ENCODE assay signal across 8 mouse cellular contexts in genomic region chr12:72847725-72848124, GRCm38 (mm10).
A peak's percentile ranks its signal among the peaks of the same experiment; 100 is the strongest.
DNase-seq lines count a peak whose midpoint lies in the region; ATAC-seq and TF ChIP-seq lines count a peak whose summit lies in the region.

No protein-coding gene starts in this region.

- no peaks in the 10 kb centered on the region for H3K4me1 ChIP-seq in forebrain, embryonic 14.5 days (ENCODE audit: control insufficient read depth, insufficient read depth, low read length)
- no peaks in the 10 kb centered on the region; the same call in 1 of the 2 replicates for H3K4me1 ChIP-seq in forebrain, embryonic 12.5 days
- peaks cover 0 to 4% of the 10 kb centered on the region in 2 experiments; a peak in 2 of 4 replicates for H3K4me1 ChIP-seq in liver, embryonic 14.5 days (replicated peaks; ENCODE audit: control insufficient read depth in 2 of 2, insufficient read depth in 2 of 2, low read length in 1 of 2)
- no peaks in the 10 kb centered on the region for H3K4me1 ChIP-seq in liver, embryonic 11.5 days (replicated peaks; ENCODE audit: control insufficient read depth, insufficient read depth, low read length)

- H3K9me3 ChIP-seq in forebrain, embryonic 14.5 days (replicated peaks; ENCODE audit: control insufficient read depth, low read length): no peaks in the 10 kb centered on the region
- no peaks in the 10 kb centered on the region for H3K9me3 ChIP-seq in forebrain, embryonic 12.5 days
- no peaks in the 10 kb centered on the region for H3K9me3 ChIP-seq in liver, embryonic 14.5 days (ENCODE audit: control insufficient read depth, low read length)
- H3K9me3 ChIP-seq in liver, embryonic 11.5 days (ENCODE audit: control insufficient read depth, low read length): no peaks in the 10 kb centered on the region

- H3K9ac ChIP-seq in forebrain, embryonic 14.5 days (ENCODE audit: low read length): no peak overlapping the region
- no peak overlapping the region for H3K9ac ChIP-seq in forebrain, embryonic 12.5 days
- no peak overlapping the region for H3K9ac ChIP-seq in liver, embryonic 14.5 days (replicated peaks)
- H3K9ac ChIP-seq in liver, embryonic 11.5 days (ENCODE audit: low read depth, low read length): no peak overlapping the region

- H3K4me2 ChIP-seq in forebrain, embryonic 14.5 days (ENCODE audit: low read length): no peak overlapping the region
- H3K4me2 ChIP-seq in forebrain, embryonic 12.5 days: no peak overlapping the region
- H3K4me2 ChIP-seq in liver, embryonic 14.5 days (ENCODE audit: low read depth): no peak overlapping the region
- no peak overlapping the region for H3K4me2 ChIP-seq in liver, embryonic 11.5 days

- DNase-seq in forebrain, embryonic 14.5 days (ENCODE audit: low spot score): peak; percentile 75
- peak in 2 of 3 experiments; percentile 19 to 25 for DNase-seq in liver, embryonic 14.5 days (ENCODE audit: low read depth in 3 of 3, low spot score in 3 of 3)
- DNase-seq in liver, embryonic 11.5 days (ENCODE audit: low spot score): no peak
- peak; percentile 73 for DNase-seq in ZHBTc4 (ENCODE audit: low read depth, low spot score)
- DNase-seq in fibroblast of lung, adult 2 months (ENCODE audit: low read depth): peak; percentile 20
- DNase-seq in gastrocnemius, postnatal 25 days: no peak

- peaks cover 75% of the 10 kb centered on the region for H3K27me3 ChIP-seq in forebrain, embryonic 14.5 days (replicated peaks; ENCODE audit: control insufficient read depth, insufficient read depth, low read length)
- peaks cover 80% of the 10 kb centered on the region for H3K27me3 ChIP-seq in forebrain, embryonic 12.5 days
- no peaks in the 10 kb centered on the region; the same call in 1 of the 2 replicates for H3K27me3 ChIP-seq in liver, embryonic 14.5 days (ENCODE audit: control insufficient read depth, insufficient read depth, low read length)
- H3K27me3 ChIP-seq in liver, embryonic 11.5 days (replicated peaks; ENCODE audit: control insufficient read depth, insufficient read depth, low read length): peaks cover 8% of the 10 kb centered on the region

- H3K4me3 ChIP-seq in forebrain, embryonic 14.5 days (ENCODE audit: low read depth, low read length): no peak overlapping the region
- no peak overlapping the region for H3K4me3 ChIP-seq in forebrain, embryonic 12.5 days (replicated peaks)
- no peak overlapping the region for H3K4me3 ChIP-seq in liver, embryonic 14.5 days (ENCODE audit: insufficient read depth in 1 of 2, low read depth in 2 of 2, low read length in 2 of 2)
- no peak overlapping the region for H3K4me3 ChIP-seq in liver, embryonic 11.5 days (ENCODE audit: low read depth, low read length)

- ATAC-seq in forebrain, embryonic 14.5 days: no peak
- ATAC-seq in forebrain, embryonic 12.5 days (ENCODE audit: low FRiP score): no peak
- ATAC-seq in liver, embryonic 14.5 days (ENCODE audit: insufficient read depth): no peak
- ATAC-seq in liver, embryonic 11.5 days (replicated peaks; ENCODE audit: low FRiP score): no peak
- peak; percentile 67 for ATAC-seq in megakaryocyte progenitor cell, adult 5-6 weeks (replicated peaks; ENCODE audit: poor library complexity)

- 22% methylated on average over 7 of the region's 7 CpGs for WGBS in forebrain, embryonic 14.5 days
- WGBS in forebrain, embryonic 12.5 days: 29% methylated on average over 7 of the region's 7 CpGs
- WGBS in liver, embryonic 14.5 days (ENCODE audit: insufficient replicate concordance): 16% methylated on average over 7 of the region's 7 CpGs
- WGBS in liver, embryonic 11.5 days: 25% methylated on average over 7 of the region's 7 CpGs

- H3K36me3 ChIP-seq in forebrain, embryonic 14.5 days (ENCODE audit: control insufficient read depth, insufficient read depth, low read length): no peaks in the 10 kb centered on the region
- no peaks in the 10 kb centered on the region for H3K36me3 ChIP-seq in forebrain, embryonic 12.5 days (replicated peaks)
- H3K36me3 ChIP-seq in liver, embryonic 14.5 days (replicated peaks; ENCODE audit: control insufficient read depth, insufficient read depth, low read depth): no peaks in the 10 kb centered on the region
- no peaks in the 10 kb centered on the region for H3K36me3 ChIP-seq in liver, embryonic 11.5 days (ENCODE audit: control insufficient read depth, insufficient read depth, low read length)

- H3K27ac ChIP-seq in forebrain, embryonic 14.5 days (ENCODE audit: low read depth, low read length): no peak overlapping the region
- H3K27ac ChIP-seq in forebrain, embryonic 12.5 days: no peak overlapping the region
- no peak overlapping the region for H3K27ac ChIP-seq in liver, embryonic 14.5 days
- no peak overlapping the region for H3K27ac ChIP-seq in liver, embryonic 11.5 days (ENCODE audit: low read depth, low read length)

- TF ChIP-seq CTCF in liver, embryonic 14.5 days (IDR thresholded peaks at IDR 0.05; ENCODE audit: low read depth): peak; percentile 66

- no peak for TF ChIP-seq EP300 in liver, embryonic 14.5 days (IDR thresholded peaks at IDR 0.05; ENCODE audit: low read depth)

Comparison
In these comparisons a context has a peak if more than half of its experiments do, and no peak if none do; other contexts are left out.
1. DNase-seq: peak in forebrain, embryonic 14.5 days (single experiment), liver, embryonic 14.5 days (2 of 3), ZHBTc4 (single experiment) and fibroblast of lung, adult 2 months (single experiment); none in liver, embryonic 11.5 days (single experiment) and gastrocnemius, postnatal 25 days (single experiment).